Mouse (Mus musculus) hindbrain, postnatal 0 days (tissue): Measurements from ENCODE around the gene B4galt5. TPM values are rescaled to one million over a fixed set of nuclear protein-coding genes. Genes with fewer than 3 reads are reported as not detected.

Experiments used
- ATAC-seq: fragments of 200-750 bp; cut with Nextera tagmentation; 2 replicates; pipeline ENCODE4 v1.8.0; 2017; ENCODE audit warnings: mild to moderate bottlenecking, moderate TSS enrichment, moderate library complexity
- DNase-seq: peaks from one replicate; pipeline ENCODE4 v3.0.0-alpha.2; 2015; ENCODE audit warnings: low spot score
- H3K27ac ChIP-seq: fragments of 300-500 bp; sonication (generic); 2 replicates; pipeline ENCODE4 v1.5.1; 2014; ENCODE audit warnings: mild to moderate bottlenecking
- H3K27me3 ChIP-seq: fragments of 300-500 bp; sonication (generic); 2 replicates; pipeline ENCODE4 v1.6.1; 2014; ENCODE audit warnings: low read length, mixed read lengths; ENCODE audit not compliant: insufficient read depth
- H3K36me3 ChIP-seq: fragments of 300-500 bp; sonication (generic); 2 replicates; pipeline ENCODE4 v1.6.1; 2014; ENCODE audit warnings: low read length, mixed read lengths; ENCODE audit not compliant: insufficient read depth
- H3K4me1 ChIP-seq: fragments of 300-500 bp; sonication (generic); 2 replicates; pipeline ENCODE4 v1.6.1; 2014; ENCODE audit warnings: antibody characterized with exemption, low read length, mixed read lengths; ENCODE audit not compliant: insufficient read depth
- H3K4me2 ChIP-seq: fragments of 300-500 bp; sonication (generic); 2 replicates; pipeline ENCODE4 v1.6.1; 2014; ENCODE audit warnings: low read depth, mild to moderate bottlenecking, low read length, moderate library complexity, mixed read lengths
- H3K4me3 ChIP-seq: fragments of 300-500 bp; sonication (generic); 2 replicates; pipeline ENCODE4 v1.5.1; 2014; ENCODE audit warnings: low read length
- H3K9ac ChIP-seq: fragments of 300-500 bp; sonication (generic); replicated peaks from 2 replicates; pipeline ENCODE4 v1.6.1; 2014; ENCODE audit warnings: mild to moderate bottlenecking, low read length, moderate library complexity, mixed read lengths
- H3K9me3 ChIP-seq: fragments of 300-500 bp; sonication (generic); 2 replicates; pipeline ENCODE4 v1.6.1; 2016; ENCODE audit warnings: low read length, mixed read lengths
- CTCF ChIP-seq: IDR thresholded peaks from 2 replicates; pipeline ENCODE4 v1.5.1; 2016; ENCODE audit warnings: antibody characterized with exemption, control low read depth, low read depth
- WGBS: fragments of 180-500 bp; shearing (Covaris S2); extraction: QIAGEN DNeasy Blood & Tissue Kit; methylation state at CpG from one replicate; pipeline ENCODE4 v1.1.7; 2014; 5-methylcytosine and 5-hydroxymethylcytosine counted together
- polyA plus RNA-seq: library from polyadenylated mRNA; unstranded; fragments of >200 nt; fragmentation: Nextera tagmentation; extraction: Ambion mirVana; gene quantifications from 2 replicates; pipeline ENCODE4 v1.2.1, GENCODE M21; 2015
- total RNA-seq: library from RNA; depleted of rRNA; stranded (reverse); fragments of >200 nt; gene quantifications from 2 replicates; pipeline ENCODE4 v1.2.3, GENCODE M21; 2014

B4galt5 gene
- total and polyA plus RNA-seq, 2 experiments from 2014 or later = 31.5 to 67.5 TPM

DNA sequence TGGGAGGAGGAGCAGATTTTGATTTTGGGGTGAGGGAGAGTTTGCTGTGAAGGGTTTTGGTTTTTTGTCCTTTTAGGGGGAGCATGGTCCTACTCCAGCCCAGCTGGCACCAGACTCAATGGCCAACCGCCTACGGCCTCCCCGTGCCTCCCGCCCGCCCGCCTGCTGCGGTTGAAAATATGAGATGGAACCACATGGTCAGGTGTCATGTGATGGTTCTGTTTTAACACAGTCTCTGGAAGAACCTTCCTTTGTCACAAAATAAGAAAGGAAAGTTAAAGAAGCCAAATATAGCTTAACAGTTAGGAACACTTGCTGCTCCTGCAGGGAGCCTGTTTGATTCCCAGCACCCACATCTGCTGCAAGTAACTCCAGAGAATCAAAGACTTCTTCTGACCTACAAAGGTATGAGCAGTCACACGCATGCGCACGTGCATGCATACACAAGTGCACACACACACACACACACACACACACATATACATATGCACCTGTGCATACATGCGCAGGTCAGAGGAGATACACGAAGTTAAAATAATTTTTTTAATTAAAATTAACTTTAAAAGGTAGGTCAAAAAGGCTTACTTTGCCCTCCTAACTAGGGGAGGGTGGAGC, 25.3 kb upstream of the B4galt5 start:
- ATAC-seq = no peak
- H3K4me1 ChIP-seq = 0 out of 2 replicates have a peak, but pooled peaks cover 6% of the 10 kb centered on the region
- no peaks in the 10 kb centered on the region for H3K27me3 ChIP-seq
- no peak overlapping the region for H3K4me3 ChIP-seq
- H3K27ac ChIP-seq = no peak overlapping the region
- no peak for DNase-seq
- H3K4me2 ChIP-seq = no peak overlapping the region
- H3K9me3 ChIP-seq = no peaks in the 10 kb centered on the region
- no peak for TF ChIP-seq CTCF
- no peaks in the 10 kb centered on the region for H3K36me3 ChIP-seq
- H3K9ac ChIP-seq = no peak overlapping the region
- WGBS = 93% methylated on average over 12 of the region's 12 CpGs

DNA sequence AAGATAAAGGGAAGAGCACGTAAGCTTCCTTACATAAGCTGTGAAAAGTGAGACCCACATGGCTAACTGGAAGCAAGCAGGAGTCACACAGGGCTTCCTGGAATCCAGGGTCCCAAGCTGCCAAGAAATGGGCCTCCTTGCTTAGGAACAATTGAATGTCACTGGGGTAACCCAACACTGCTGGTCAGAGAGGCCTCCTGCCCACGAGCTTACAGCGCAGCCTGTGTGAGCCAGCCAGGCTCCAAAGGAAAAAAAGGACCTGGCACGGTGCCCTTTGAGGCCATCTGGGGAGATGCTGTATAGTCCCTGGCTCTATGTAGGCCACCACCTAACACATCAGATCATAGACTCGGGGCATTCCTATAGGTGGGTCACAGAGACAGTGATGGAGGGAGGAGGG, 24.3 kb upstream of the B4galt5 start:
- 58% methylated on average over 5 of the region's 5 CpGs for WGBS
- Histone ChIP-seq H3K27ac (no peak overlapping the region), H3K27me3 (no peaks in the 10 kb centered on the region), H3K4me2 (no peak overlapping the region), H3K9ac (no peak overlapping the region), H3K36me3 (no peaks in the 10 kb centered on the region), H3K4me1 (0 out of 2 replicates have a peak, but pooled peaks cover 6% of the 10 kb centered on the region), H3K9me3 (no peaks in the 10 kb centered on the region), H3K4me3 (no peak overlapping the region)
- peak; percentile 24; the same call in 1 of the 2 replicates for ATAC-seq
- peak; percentile 69 for DNase-seq
- TF ChIP-seq CTCF = no peak

- DNase-seq (no peak), ATAC-seq (no peak)
- Histone ChIP-seq H3K27ac (no peak overlapping the region), H3K9me3 (no peaks in the 10 kb centered on the region), H3K9ac (no peak overlapping the region), H3K4me3 (no peak overlapping the region), H3K4me2 (no peak overlapping the region), H3K4me1 (0 out of 2 replicates have a peak, but pooled peaks cover 6% of the 10 kb centered on the region), H3K27me3 (no peaks in the 10 kb centered on the region), H3K36me3 (no peaks in the 10 kb centered on the region)
- TF ChIP-seq CTCF = no peak
- 85% methylated on average over 2 of the region's 2 CpGs for WGBS
These were observed 22.5 kb upstream of the B4galt5 start for GRCm38 (mm10) chr2:167371506-167371905.

DNA sequence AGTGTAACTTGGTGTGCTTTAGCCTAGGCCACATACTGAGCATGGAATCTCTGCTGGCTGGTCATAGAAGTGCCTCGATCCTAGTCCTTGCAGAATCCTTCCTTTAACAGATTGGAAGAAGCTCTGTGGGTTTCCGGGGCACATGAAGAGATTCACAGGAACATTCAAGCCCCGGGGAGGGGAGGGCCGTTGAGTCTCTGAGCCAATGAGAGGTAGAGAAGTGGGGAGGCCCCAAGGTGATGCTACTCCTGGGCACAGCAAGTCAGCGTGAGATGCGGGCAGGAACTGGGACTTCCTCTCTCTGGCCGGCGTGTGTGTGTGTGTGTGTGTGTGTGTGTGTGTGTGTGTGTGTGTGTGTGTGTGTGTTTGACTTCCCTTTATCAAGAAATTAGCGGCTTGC, 19.3 kb upstream of the B4galt5 start:
- Histone ChIP-seq H3K4me3 (no peak overlapping the region), H3K4me2 (no peak overlapping the region), H3K4me1 (0 out of 2 replicates have a peak, but pooled peaks cover 6% of the 10 kb centered on the region), H3K36me3 (no peaks in the 10 kb centered on the region), H3K9me3 (no peaks in the 10 kb centered on the region), H3K27me3 (no peaks in the 10 kb centered on the region), H3K27ac (no peak overlapping the region), H3K9ac (no peak overlapping the region)
- WGBS = 77% methylated on average over 7 of the region's 9 CpGs
- ATAC-seq (no peak), DNase-seq (no peak)
- TF ChIP-seq CTCF = no peak

DNA sequence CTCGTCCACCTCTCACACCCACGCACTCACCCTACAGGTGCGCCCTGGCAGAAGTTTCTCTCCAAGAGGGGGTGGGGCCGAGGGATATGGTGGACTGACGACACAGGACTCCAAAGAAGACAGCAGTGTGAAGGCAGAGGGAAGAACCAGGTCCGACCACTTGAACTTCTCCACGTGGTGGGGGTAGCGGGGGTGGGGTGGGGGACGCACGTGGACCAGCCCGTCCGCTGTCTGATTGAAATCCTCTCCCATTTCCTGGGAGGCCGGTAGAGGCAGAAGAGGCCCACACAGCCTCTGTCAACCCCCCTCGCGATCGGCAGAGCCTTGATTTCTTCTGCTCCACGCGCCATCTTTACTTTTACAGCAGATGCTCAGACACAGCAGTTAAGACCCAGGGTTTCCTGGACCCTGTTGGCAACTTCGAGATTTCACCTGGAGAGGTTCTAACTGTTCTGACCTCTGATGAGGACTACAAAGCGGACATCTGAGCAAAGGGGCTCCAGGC, 18.8 kb upstream of the B4galt5 start:
- no peak overlapping the region for H3K4me3 ChIP-seq
- no peaks in the 10 kb centered on the region for H3K9me3 ChIP-seq
- 0 out of 2 replicates have a peak, but pooled peaks cover under 1% of the 10 kb centered on the region for H3K4me1 ChIP-seq
- no peak overlapping the region for H3K27ac ChIP-seq
- no peak for TF ChIP-seq CTCF
- no peaks in the 10 kb centered on the region for H3K27me3 ChIP-seq
- no peaks in the 10 kb centered on the region for H3K36me3 ChIP-seq
- no peak for DNase-seq
- no peak overlapping the region for H3K9ac ChIP-seq
- 71% methylated on average over 20 of the region's 20 CpGs for WGBS
- H3K4me2 ChIP-seq = no peak overlapping the region
- no peak for ATAC-seq

DNA sequence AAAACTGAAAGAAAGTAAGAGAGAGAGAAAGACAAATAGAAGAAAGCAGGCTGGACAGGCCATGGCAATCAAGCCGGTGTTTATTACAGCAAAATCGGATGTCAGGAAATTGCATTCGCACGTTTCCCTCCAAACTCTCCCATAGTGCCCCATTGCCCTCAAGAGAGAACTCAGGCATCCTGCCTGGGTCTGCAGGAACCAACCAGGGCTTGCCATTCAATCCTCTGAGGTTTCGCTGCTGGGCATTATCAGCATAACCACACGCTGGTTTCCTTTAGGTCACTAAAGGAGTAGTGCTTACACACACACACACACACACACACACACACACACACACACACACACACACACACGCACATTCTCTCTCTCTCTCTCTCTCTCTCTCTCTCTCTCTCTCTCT, 18.3 kb upstream of the B4galt5 start:
- no peaks in the 10 kb centered on the region for H3K4me1 ChIP-seq
- no peaks in the 10 kb centered on the region for H3K9me3 ChIP-seq
- H3K9ac ChIP-seq = no peak overlapping the region
- H3K27me3 ChIP-seq = no peaks in the 10 kb centered on the region
- no peak overlapping the region for H3K4me2 ChIP-seq
- H3K36me3 ChIP-seq = no peaks in the 10 kb centered on the region
- DNase-seq = no peak
- H3K27ac ChIP-seq = no peak overlapping the region
- no peak overlapping the region for H3K4me3 ChIP-seq
- 69% methylated on average over 6 of the region's 7 CpGs for WGBS
- no peak for ATAC-seq
- no peak for TF ChIP-seq CTCF

GRCm38 (mm10) chr2:167365063-167365462, 16.1 kb upstream of the B4galt5 start:
- Histone ChIP-seq H3K4me3 (no peak overlapping the region), H3K9me3 (no peaks in the 10 kb centered on the region), H3K27ac (no peak overlapping the region), H3K4me2 (no peak overlapping the region), H3K9ac (no peak overlapping the region), H3K4me1 (no peaks in the 10 kb centered on the region), H3K36me3 (no peaks in the 10 kb centered on the region), H3K27me3 (no peaks in the 10 kb centered on the region)
- TF ChIP-seq CTCF = peak; percentile 28
- 100% methylated on average over 2 of the region's 2 CpGs for whole genome bisulfite sequencing
- ATAC-seq = no peak
- no peak for DNase-seq
